Mouse (Mus musculus) liver, postnatal 0 days (tissue): Measurements from ENCODE around the gene Zmynd11.

Experiments used
- CTCF ChIP-seq: sonication (generic); IDR thresholded peaks from 2 replicates; pipeline ENCODE4 v1.5.1; 2016; ENCODE audit warnings: antibody characterized with exemption, low read depth
- EP300 ChIP-seq: IDR thresholded peaks from 2 replicates; pipeline ENCODE4 v1.6.1; 2016; ENCODE audit warnings: antibody characterized with exemption, low read depth, mild to moderate bottlenecking

GRCm38 (mm10) chr13:9684153-9684923 is 80.8 kb downstream of the Zmynd11 start:
- no peak for TF ChIP-seq CTCF
- no peak for TF ChIP-seq EP300
